Mouse (Mus musculus): ENCODE data around the gene Gas2l3.

DNA sequence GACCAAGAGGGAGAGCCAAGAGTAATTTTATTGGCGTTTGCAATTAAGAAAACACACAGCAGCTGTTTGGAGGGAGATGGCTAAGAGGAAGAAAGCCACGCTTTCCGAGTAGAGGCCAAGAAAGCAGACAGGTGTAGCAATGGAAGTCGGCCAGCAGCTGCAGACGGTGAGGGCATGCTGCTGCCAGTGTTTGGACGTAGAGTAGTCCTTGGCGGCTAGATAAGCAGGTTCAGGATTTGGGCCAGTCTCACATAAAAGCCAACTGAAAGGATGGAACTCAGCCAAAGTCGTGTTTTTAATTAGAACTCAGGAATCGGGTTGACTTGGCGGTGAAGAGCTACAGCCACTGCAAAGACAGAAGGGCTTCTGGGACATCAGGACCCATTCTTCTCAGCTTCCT, 6.6 kb upstream of the Gas2l3 start:
- TF ChIP-seq CTCF (IDR thresholded peaks at IDR 0.05; ENCODE audit: low read depth, low read length): no peak
- no peak for TF ChIP-seq TAL1 (conservative IDR thresholded peaks at IDR 0.05; ENCODE audit: low read depth, low read length)

Measured in G1E (cell line).